Mouse (Mus musculus) brain, embryonic 14.5 days (tissue): ENCODE measurements around the gene Cacnb1.

Experiments
- CTCF ChIP-seq: fragments of 200-500 bp; IDR thresholded peaks from 2 replicates; pipeline ENCODE4 v1.5.1; 2012; ENCODE audit warnings: inconsistent platforms, mild to moderate bottlenecking, moderate library complexity, borderline replicate concordance; ENCODE audit not compliant: insufficient read depth, insufficient read length; ENCODE audit errors: extremely low read depth
- POLR2A ChIP-seq: fragments of 200-500 bp; IDR thresholded peaks from 2 replicates; pipeline ENCODE4 v1.6.1; 2012; ENCODE audit warnings: mild to moderate bottlenecking, inconsistent platforms, borderline replicate concordance; ENCODE audit not compliant: poor library complexity, insufficient read depth, insufficient read length, severe bottlenecking; ENCODE audit errors: extremely low read depth

DNA sequence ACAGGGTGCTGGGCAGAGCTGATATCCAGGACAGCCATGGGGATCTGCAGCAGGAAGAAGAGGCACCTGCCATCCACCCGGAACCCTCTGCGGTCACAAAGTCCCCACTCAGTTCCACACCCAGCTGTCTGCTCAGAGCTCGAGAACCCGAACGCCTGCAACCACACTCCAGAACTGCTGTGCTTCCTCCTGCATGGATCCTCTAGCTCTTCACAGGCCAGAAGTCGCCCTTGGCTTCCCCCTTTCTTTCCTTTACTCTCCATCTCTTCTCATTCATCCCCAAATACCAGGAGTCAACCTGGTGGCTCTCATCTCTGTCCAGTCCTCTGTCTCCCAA lies 68.9 kb downstream of the Cacnb1 start:
- TF ChIP-seq CTCF: no peak
- no peak for TF ChIP-seq POLR2A
